Mouse (Mus musculus): ENCODE data around the gene Psmd13. TPM values are rescaled to one million over a fixed set of nuclear protein-coding genes. Genes with fewer than 3 reads are reported as not detected.

Gene Psmd13
- total RNA-seq, 1 experiment from 2014 or later, result 131 TPM

- peak; percentile 28 to 43; a peak in 3 of 4 replicates for ATAC-seq (replicated peaks in 1 of 2; ENCODE audit: insufficient read depth in 1 of 2, low FRiP score in 2 of 2, low TSS enrichment in 1 of 2, low read depth in 1 of 2, poor library complexity in 2 of 2, severe bottlenecking in 2 of 2)
Observed at GRCm38 (mm10) chr7:140922398-140923069, 40.8 kb downstream of the Psmd13 start.

GRCm38 (mm10) chr7:140923070-140923775 is 41.5 kb downstream of the Psmd13 start:
- peak in 1 of 2 experiments; percentile 43; a peak in 1 of 4 replicates for ATAC-seq (replicated peaks in 1 of 2; ENCODE audit: insufficient read depth in 1 of 2, low FRiP score in 2 of 2, low TSS enrichment in 1 of 2, low read depth in 1 of 2, poor library complexity in 2 of 2, severe bottlenecking in 2 of 2)

- ATAC-seq (replicated peaks in 1 of 2; ENCODE audit: insufficient read depth in 1 of 2, low FRiP score in 2 of 2, low TSS enrichment in 1 of 2, low read depth in 1 of 2, poor library complexity in 2 of 2, severe bottlenecking in 2 of 2), result no peak
Observed at GRCm38 (mm10) chr7:140927181-140927580, 45.4 kb downstream of the Psmd13 start.

GRCm38 (mm10) chr7:140938436-140938835 is 56.7 kb downstream of the Psmd13 start:
- no peak for ATAC-seq (replicated peaks in 1 of 2; ENCODE audit: insufficient read depth in 1 of 2, low FRiP score in 2 of 2, low TSS enrichment in 1 of 2, low read depth in 1 of 2, poor library complexity in 2 of 2, severe bottlenecking in 2 of 2)

- ATAC-seq (replicated peaks in 1 of 2; ENCODE audit: insufficient read depth in 1 of 2, low FRiP score in 2 of 2, low TSS enrichment in 1 of 2, low read depth in 1 of 2, poor library complexity in 2 of 2, severe bottlenecking in 2 of 2), result no peak
Observed at GRCm38 (mm10) chr7:140938896-140939295, 57.1 kb downstream of the Psmd13 start.

GRCm38 (mm10) chr7:140939669-140940171 is 58.0 kb downstream of the Psmd13 start:
- no peak for ATAC-seq (replicated peaks in 1 of 2; ENCODE audit: insufficient read depth in 1 of 2, low FRiP score in 2 of 2, low TSS enrichment in 1 of 2, low read depth in 1 of 2, poor library complexity in 2 of 2, severe bottlenecking in 2 of 2)

DNA sequence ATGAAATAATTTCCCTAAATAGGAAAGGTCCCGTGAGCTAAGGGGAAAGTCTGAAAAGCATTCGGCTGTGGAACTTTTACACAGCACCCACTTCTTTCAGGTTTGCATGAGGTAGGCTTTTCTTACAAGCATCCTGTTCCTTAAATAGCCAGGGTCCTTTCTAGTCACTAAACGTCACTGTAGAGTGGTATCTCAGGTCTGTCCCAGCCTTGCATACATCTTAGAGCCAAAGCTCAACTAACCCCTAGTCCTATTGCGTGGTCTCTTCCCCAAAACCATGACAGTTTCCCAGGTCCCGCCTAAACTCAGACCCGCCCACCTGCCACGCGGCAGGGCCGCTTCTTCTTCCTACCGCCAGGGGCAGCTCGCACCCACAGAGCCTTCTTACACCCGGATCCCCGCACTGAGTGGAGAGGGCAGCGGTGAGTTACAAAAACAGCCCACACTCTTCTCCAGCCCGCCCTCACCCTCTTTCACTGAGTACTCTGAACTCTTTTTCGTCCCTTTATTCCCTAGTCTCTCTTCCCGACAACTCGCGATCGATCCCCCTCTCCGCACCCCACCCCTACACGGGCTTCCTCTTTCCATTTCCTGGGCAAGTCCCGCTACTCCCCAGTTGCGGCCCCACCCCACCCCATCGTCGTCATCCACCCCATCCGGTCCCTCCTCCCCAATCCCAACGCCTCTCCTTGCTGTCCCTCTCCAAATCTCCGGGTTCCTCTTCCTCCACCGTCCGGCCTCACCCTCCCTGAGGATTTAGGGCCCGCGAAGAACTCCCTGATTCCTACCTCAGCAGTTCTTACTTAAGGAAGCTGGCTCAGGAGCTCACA is 59.7 kb downstream of the Psmd13 start, which contains the start of gene Pgghg:
Pgghg (plus strand) TSS at position 170 of the 830 bp plus-strand sequence.
- peak; percentile 85 to 89 for ATAC-seq (replicated peaks in 1 of 2; ENCODE audit: insufficient read depth in 1 of 2, low FRiP score in 2 of 2, low TSS enrichment in 1 of 2, low read depth in 1 of 2, poor library complexity in 2 of 2, severe bottlenecking in 2 of 2)

GRCm38 (mm10) chr7:140942341-140942740 is 60.6 kb downstream of the Psmd13 start:
- ATAC-seq (replicated peaks in 1 of 2; ENCODE audit: insufficient read depth in 1 of 2, low FRiP score in 2 of 2, low TSS enrichment in 1 of 2, low read depth in 1 of 2, poor library complexity in 2 of 2, severe bottlenecking in 2 of 2), result no peak

DNA sequence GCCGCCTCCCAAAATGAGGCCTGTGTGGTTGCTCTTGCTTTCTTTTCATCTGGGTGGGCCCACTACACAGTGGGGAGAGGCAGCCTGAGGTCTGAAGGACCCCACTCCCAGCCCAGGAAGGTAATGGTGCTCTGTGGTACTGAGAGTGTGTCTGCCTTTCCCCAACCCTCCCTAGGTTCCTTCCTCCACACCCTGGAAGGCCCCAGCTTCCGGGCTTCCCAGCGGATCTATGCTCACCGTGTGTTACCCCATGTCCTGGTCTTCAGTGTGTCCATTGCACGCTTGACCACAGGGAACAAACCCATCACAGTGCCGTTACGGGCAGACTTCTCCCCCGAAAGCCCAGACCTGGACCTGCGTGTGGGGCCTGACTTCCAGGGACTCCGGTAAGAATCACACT is 61.0 kb downstream of the Psmd13 start:
- ATAC-seq (replicated peaks in 1 of 2; ENCODE audit: insufficient read depth in 1 of 2, low FRiP score in 2 of 2, low TSS enrichment in 1 of 2, low read depth in 1 of 2, poor library complexity in 2 of 2, severe bottlenecking in 2 of 2), result no peak

DNA sequence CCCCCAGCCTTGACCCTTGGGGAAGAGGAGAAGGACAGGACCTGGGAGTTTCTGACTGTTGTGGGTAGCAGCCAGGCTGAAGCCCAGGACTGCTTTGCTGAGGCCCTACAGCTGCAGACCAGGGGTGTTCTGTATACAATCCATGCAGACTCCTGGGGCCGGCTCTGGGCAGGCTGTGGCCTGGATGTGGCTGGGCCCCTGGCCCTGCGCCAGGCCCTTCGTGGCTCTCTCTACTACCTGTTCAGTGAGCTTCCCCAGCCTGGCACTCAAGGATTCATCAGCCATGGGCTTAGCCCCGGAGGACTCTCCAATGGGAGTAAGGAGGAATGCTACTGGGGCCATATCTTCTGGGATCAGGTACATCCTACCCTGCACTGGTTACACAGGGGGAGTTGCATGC is 61.6 kb downstream of the Psmd13 start:
- ATAC-seq (replicated peaks in 1 of 2; ENCODE audit: insufficient read depth in 1 of 2, low FRiP score in 2 of 2, low TSS enrichment in 1 of 2, low read depth in 1 of 2, poor library complexity in 2 of 2, severe bottlenecking in 2 of 2), result no peak

DNA sequence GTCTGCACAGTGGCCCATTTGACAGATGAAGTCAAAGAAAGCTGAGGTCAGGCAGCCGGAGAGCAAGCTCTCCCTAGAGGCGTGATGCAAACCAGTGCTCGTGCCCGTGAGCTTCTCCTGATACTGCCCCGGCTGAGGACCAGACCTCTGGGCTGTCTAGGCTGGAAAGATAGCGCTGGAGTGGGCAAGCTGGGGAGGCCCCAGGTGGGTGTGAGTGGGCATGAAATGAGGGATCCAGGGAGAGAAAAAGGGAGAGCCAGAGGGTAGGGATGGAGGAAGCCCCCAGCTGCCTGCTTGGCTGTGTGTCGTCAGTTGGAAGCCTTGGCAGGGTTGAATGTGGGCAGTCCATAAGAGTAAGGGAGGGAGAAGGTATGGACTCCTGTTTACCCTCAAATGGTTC is 62.5 kb downstream of the Psmd13 start:
- no peak for ATAC-seq (replicated peaks in 1 of 2; ENCODE audit: insufficient read depth in 1 of 2, low FRiP score in 2 of 2, low TSS enrichment in 1 of 2, low read depth in 1 of 2, poor library complexity in 2 of 2, severe bottlenecking in 2 of 2)

DNA sequence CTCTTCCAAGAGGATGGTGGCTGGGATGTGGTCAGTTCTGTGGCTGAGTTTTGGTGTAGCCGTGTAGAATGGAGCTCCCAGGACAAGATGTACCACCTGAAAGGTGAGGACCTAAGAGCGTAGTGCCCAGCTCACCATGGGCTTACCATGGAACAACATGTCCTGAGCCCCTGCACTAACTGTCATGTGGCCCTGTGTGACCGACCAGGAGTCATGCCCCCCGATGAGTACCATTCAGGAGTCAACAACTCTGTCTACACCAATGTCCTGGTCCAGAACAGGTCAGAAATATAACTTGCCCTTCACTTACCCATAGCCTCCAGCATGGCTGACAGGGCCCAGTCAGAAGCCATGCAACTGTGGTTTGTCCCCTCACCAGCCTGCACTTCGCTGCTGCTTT is 63.5 kb downstream of the Psmd13 start:
- ATAC-seq (replicated peaks in 1 of 2; ENCODE audit: insufficient read depth in 1 of 2, low FRiP score in 2 of 2, low TSS enrichment in 1 of 2, low read depth in 1 of 2, poor library complexity in 2 of 2, severe bottlenecking in 2 of 2), result no peak

- no peak for ATAC-seq (replicated peaks in 1 of 2; ENCODE audit: insufficient read depth in 1 of 2, low FRiP score in 2 of 2, low TSS enrichment in 1 of 2, low read depth in 1 of 2, poor library complexity in 2 of 2, severe bottlenecking in 2 of 2)
Observed at GRCm38 (mm10) chr7:140946311-140946710, 64.5 kb downstream of the Psmd13 start.

DNA sequence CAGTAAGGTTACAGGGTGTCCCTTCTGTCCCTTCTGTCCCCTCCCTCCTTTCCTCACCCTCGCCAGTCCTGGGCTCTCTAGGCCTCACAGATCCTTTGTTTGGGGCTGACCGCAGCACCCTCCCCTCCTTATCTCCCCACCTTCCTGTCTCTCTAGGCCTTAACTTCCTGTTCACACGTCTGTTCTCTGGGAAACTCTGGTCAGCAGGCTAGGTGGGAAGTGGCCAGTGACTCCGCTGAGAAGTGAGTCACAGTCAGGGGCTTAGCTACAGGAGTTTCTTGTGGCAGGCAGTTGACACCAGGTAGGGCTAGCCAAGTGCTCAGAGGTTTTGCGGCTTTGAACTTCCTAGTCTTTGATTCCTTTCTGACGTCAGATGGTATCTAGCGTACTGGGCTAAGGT is 65.2 kb downstream of the Psmd13 start:
- ATAC-seq (replicated peaks in 1 of 2; ENCODE audit: insufficient read depth in 1 of 2, low FRiP score in 2 of 2, low TSS enrichment in 1 of 2, low read depth in 1 of 2, poor library complexity in 2 of 2, severe bottlenecking in 2 of 2), result peak; percentile 76 to 77

DNA sequence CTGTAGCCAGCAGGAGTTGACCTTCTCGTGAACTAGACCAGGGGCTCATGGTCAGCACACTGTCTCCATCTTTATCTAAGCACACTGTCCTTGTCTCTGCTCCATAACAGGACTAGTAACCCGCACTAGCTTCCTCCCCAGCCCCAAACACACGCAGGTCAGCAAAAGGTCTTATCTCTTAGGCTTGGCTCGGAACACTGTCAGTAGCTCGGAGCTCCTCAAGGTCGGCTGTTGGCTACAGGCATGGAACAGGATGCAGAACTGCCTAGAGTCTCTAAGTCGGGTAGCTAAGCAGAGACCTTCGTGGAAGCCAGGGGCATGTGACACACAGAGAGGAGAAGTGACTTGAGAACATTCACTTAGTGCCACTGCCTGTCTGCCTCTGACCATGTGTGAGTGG is 66.4 kb downstream of the Psmd13 start:
- no peak for ATAC-seq (replicated peaks in 1 of 2; ENCODE audit: insufficient read depth in 1 of 2, low FRiP score in 2 of 2, low TSS enrichment in 1 of 2, low read depth in 1 of 2, poor library complexity in 2 of 2, severe bottlenecking in 2 of 2)
